Mouse (Mus musculus) CD8-positive naive resting alpha-beta T cell, adult 57 days (primary cell): ENCODE measurements around the gene Cdkn3. TPM values are rescaled to one million over a fixed set of nuclear protein-coding genes. Genes with fewer than 3 reads are reported as not detected.

Experiments
- total RNA-seq: library from RNA; stranded (reverse); gene quantifications from one replicate; pipeline ENCODE4 v1.2.4, GENCODE M21; 2023

Cdkn3 gene
- 1.5 TPM for total RNA-seq

DNA sequence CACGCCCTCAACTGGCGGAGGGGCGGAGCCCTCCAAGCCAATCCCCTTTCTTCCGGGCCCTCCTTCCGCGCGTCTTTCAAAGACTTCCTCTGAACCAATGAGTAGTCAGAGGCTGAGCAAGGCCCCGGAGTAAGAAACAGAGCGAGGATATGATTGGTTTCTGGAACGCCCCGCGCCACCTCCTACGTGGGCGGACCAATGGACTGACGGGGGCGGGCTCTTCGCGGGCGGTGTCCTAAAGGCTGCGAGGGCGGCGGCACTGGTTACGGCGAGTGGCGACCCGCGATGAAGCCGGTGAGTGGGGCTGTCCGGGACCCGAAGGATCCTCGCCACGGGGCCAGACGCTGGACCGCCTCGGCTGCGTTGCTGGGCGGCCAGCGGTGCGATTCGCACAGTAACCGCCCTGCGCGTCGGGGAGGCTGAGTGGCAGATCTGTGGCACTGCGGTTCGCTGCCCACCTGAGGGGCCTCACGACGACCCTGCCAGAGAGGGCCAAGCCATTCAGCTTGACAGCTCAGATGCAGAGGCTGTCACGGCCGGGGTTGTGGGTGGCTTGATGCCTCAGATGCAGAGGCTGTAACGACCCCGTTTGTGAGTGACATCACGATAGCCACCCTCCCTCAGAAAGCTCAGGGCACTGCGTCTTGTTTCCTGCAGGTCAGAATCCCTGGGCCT lies at the start of gene Cdkn3:
Gene Cdkn3, plus strand, starts transcription at position 187 of the 675 bp plus-strand sequence.

DNA sequence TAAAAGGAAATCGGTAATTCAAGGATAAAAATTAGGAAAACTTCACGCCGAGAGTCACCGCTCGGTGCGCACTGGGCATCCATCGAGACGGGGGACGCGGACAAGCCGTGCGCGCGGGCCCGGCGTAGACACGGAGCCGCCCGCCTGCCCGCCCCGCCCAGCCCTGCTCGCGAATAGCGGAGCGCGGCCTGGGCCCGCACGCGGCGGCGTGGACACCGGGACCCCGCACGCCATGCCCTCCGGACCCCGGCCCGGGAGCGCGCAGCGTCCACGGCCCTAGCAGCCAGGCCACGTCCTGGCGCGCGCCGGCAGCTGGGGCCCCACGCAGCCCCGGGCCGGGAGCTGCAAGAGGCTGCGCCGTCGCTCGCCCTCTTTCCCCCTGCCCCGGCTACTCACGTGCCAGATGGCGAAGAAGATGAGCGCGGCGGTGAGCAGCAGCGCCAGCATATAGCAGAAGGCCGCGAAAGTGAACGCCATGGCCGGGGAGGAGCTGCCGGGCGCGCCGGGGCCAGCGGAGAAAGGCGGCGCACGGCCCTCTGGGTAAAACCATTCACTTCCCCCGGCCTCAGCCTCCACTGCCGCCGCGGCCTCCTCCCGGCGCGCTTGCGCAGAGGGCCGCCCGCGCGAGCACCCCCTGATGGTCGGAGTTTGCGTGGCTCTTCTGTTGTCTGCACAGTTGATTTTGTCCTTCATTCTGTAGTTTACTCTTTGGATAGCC lies 27.6 kb downstream of the Cdkn3 start, which contains the start of gene Cnih1:
Gene Cnih1, minus strand, starts transcription at position 625 of the 718 bp plus-strand sequence.

Other genes with a start within 250 kb of the Cdkn3 start
- gene Cnih1, start 27.9 kb downstream of the Cdkn3 start, total RNA-seq = 26.1 TPM
- 107 TPM for gene Gmfb, start 61.7 kb downstream of the Cdkn3 start, total RNA-seq
- gene Cgrrf1, start 71.6 kb downstream of the Cdkn3 start, total RNA-seq = 19.6 TPM
- 0.80 TPM for gene Samd4, start 122.3 kb downstream of the Cdkn3 start, total RNA-seq